In genomic region chr13:7538856-7539255, GRCm38 (mm10) we compare ENCODE assay signal across 33 mouse cellular contexts.
"Had no signal": no experiment of that assay in that cellular context is flagged by ENCODE, and none has a peak within 500 bp of the region (broad histone marks: within the 10 kb centered on the region; RNA-seq: fewer than 3 reads in every experiment).

No protein-coding gene starts in this region.

- H3K4me3 ChIP-seq: heart, embryonic 12.5 days; heart, embryonic 13.5 days; heart, embryonic 15.5 days; hindbrain, embryonic 10.5 days; hindbrain, embryonic 12.5 days; hindbrain, embryonic 13.5 days; hindbrain, embryonic 15.5 days; intestine, embryonic 15.5 days; kidney, embryonic 15.5 days; layer of hippocampus, adult 2 months; left cerebral cortex, adult 2 months had no signal

- DNase-seq: heart, postnatal 10 days; heart, postnatal 14 days; heart, postnatal 36 days; heart, postnatal 4 days; kidney, adult 11 months; kidney, adult 18-20 months; kidney, adult 2 months; kidney, adult 8-10 months; kidney, postnatal 10 days; kidney, postnatal 14 days; kidney, postnatal 25 days; kidney, postnatal 36 days; kidney, postnatal 4 days; layer of hippocampus, adult 9-11 months; layer of hippocampus, postnatal 36 days had no signal

- H3K4me1 ChIP-seq: heart, embryonic 12.5 days; heart, embryonic 13.5 days; heart, embryonic 15.5 days; hindbrain, embryonic 10.5 days; hindbrain, embryonic 12.5 days; hindbrain, embryonic 13.5 days; hindbrain, embryonic 15.5 days; intestine, embryonic 15.5 days; kidney, embryonic 15.5 days had no signal

- ATAC-seq: hindbrain, embryonic 16.5 days; hindbrain, postnatal 0 days; inflammation-experienced regulatory T-cells, adult 6 months; intestine, embryonic 15.5 days; intestine, embryonic 16.5 days had no signal

- H3K27me3 ChIP-seq: heart, embryonic 12.5 days; heart, embryonic 13.5 days; heart, embryonic 15.5 days; hindbrain, embryonic 12.5 days; hindbrain, embryonic 13.5 days; hindbrain, embryonic 15.5 days; intestine, embryonic 15.5 days; kidney, embryonic 15.5 days had no signal

- H3K27ac ChIP-seq: heart, embryonic 13.5 days; heart, embryonic 15.5 days; hindbrain, embryonic 10.5 days; hindbrain, embryonic 12.5 days; hindbrain, embryonic 13.5 days; hindbrain, embryonic 14.5 days; hindbrain, embryonic 15.5 days; hindbrain, postnatal 0 days; intestine, embryonic 15.5 days; kidney, embryonic 15.5 days; kidney, postnatal 0 days; layer of hippocampus, adult 2 months; left cerebral cortex, adult 2 months had no signal

- H3K9me3 ChIP-seq: heart, embryonic 12.5 days; heart, embryonic 13.5 days; heart, embryonic 15.5 days; hindbrain, embryonic 10.5 days; hindbrain, embryonic 12.5 days; hindbrain, embryonic 13.5 days; hindbrain, embryonic 15.5 days; intestine, embryonic 15.5 days; kidney, embryonic 15.5 days had no signal

- H3K36me3 ChIP-seq: heart, embryonic 12.5 days; heart, embryonic 13.5 days; heart, embryonic 15.5 days; hindbrain, embryonic 10.5 days; hindbrain, embryonic 12.5 days; hindbrain, embryonic 13.5 days; hindbrain, embryonic 15.5 days; intestine, embryonic 15.5 days; kidney, embryonic 15.5 days had no signal

- H3K4me2 ChIP-seq: heart, embryonic 11.5 days; heart, embryonic 12.5 days; heart, embryonic 13.5 days; heart, embryonic 15.5 days; hindbrain, embryonic 12.5 days; hindbrain, embryonic 13.5 days; hindbrain, embryonic 14.5 days; hindbrain, embryonic 15.5 days; intestine, embryonic 15.5 days; kidney, embryonic 15.5 days had no signal

- H3K9ac ChIP-seq: heart, embryonic 12.5 days; heart, embryonic 13.5 days; heart, embryonic 15.5 days; hindbrain, embryonic 12.5 days; hindbrain, embryonic 13.5 days; hindbrain, embryonic 14.5 days; hindbrain, embryonic 15.5 days; intestine, embryonic 15.5 days; kidney, embryonic 15.5 days had no signal
